Mouse (Mus musculus) stomach, postnatal 0 days (tissue): ENCODE results near the gene Reln. TPM values are rescaled to one million over a fixed set of nuclear protein-coding genes. Genes with fewer than 3 reads are reported as not detected.

ENCODE experiments used
- ATAC-seq: fragments of 200-750 bp; cut with Nextera tagmentation; 2 replicates; pipeline ENCODE4 v1.8.0; 2017; ENCODE audit not compliant: low FRiP score, low TSS enrichment
- DNase-seq: peaks from one replicate; pipeline ENCODE4 v3.0.0-alpha.2; 2016; ENCODE audit warnings: low spot score
- H3K27ac ChIP-seq: fragments of 300-500 bp; sonication (generic); replicated peaks from 2 replicates; pipeline ENCODE4 v1.5.1; 2014; ENCODE audit warnings: mild to moderate bottlenecking, control low read depth
- H3K27me3 ChIP-seq: fragments of 300-500 bp; sonication (generic); 2 replicates; pipeline ENCODE4 v1.6.1; 2014; ENCODE audit warnings: low read length; ENCODE audit not compliant: control insufficient read depth, insufficient read depth
- H3K36me3 ChIP-seq: fragments of 300-500 bp; sonication (generic); 2 replicates; pipeline ENCODE4 v1.6.1; 2014; ENCODE audit warnings: low read length, mixed read lengths; ENCODE audit not compliant: control insufficient read depth, insufficient read depth
- H3K4me1 ChIP-seq: fragments of 300-500 bp; sonication (generic); replicated peaks from 2 replicates; pipeline ENCODE4 v1.6.1; 2014; ENCODE audit warnings: antibody characterized with exemption; ENCODE audit not compliant: control insufficient read depth, insufficient read depth
- H3K4me2 ChIP-seq: fragments of 300-500 bp; sonication (generic); replicated peaks from 2 replicates; pipeline ENCODE4 v1.6.1; 2014; ENCODE audit warnings: low read depth, mild to moderate bottlenecking, control low read depth, moderate library complexity
- H3K4me3 ChIP-seq: fragments of 300-500 bp; sonication (generic); 2 replicates; pipeline ENCODE4 v1.5.1; 2014; ENCODE audit warnings: low read depth, low read length, control low read depth
- H3K9ac ChIP-seq: fragments of 300-500 bp; sonication (generic); 2 replicates; pipeline ENCODE4 v1.6.1; 2014; ENCODE audit warnings: mild to moderate bottlenecking, low read length, control low read depth, mixed read lengths
- H3K9me3 ChIP-seq: fragments of 300-500 bp; sonication (generic); 2 replicates; pipeline ENCODE4 v1.6.1; 2016; ENCODE audit warnings: low read length; ENCODE audit not compliant: control insufficient read depth
- CTCF ChIP-seq: IDR thresholded peaks from 2 replicates; pipeline ENCODE4 v1.5.1; 2016; ENCODE audit warnings: antibody characterized with exemption, low read depth, mild to moderate bottlenecking, moderate library complexity
- EP300 ChIP-seq: optimal IDR thresholded peaks from 2 replicates; pipeline ENCODE3; 2016; ENCODE audit warnings: antibody characterized with exemption
- WGBS: fragments of 180-500 bp; shearing (Covaris S2); extraction: QIAGEN DNeasy Blood & Tissue Kit; methylation state at CpG from one replicate; pipeline ENCODE4 v1.1.7; 2014; 5-methylcytosine and 5-hydroxymethylcytosine counted together
- polyA plus RNA-seq: library from polyadenylated mRNA; unstranded; fragments of >200 nt; fragmentation: Nextera tagmentation; extraction: Ambion mirVana; gene quantifications from 2 replicates; pipeline ENCODE4 v1.2.1, GENCODE M21; 2015

The Reln gene
- polyA plus RNA-seq, 1 experiment from 2014 or later = 1.6 TPM

DNA sequence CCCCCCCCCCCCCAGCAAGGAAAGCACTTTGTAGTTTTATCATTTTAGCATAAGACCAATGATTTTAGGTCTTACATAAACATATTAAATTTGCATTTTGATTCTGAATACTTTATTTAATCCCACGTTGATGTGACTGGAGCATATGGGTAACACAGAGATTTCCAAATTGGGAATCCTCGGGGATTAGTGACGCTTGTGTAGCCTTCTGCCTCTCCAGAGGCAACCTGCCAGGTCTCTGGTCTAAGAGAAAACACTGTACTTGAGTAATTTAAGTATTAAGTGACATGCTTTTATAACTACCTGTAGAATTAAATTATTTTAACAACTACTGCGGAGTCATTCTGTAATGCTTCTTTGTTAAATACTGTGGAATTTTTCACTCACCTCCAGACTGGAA lies 59.1 kb downstream of the Reln start:
- Histone ChIP-seq H3K27ac (no peak overlapping the region), H3K4me3 (no peak overlapping the region), H3K4me1 (no peaks in the 10 kb centered on the region), H3K9ac (no peak overlapping the region), H3K9me3 (no peaks in the 10 kb centered on the region), H3K36me3 (no peaks in the 10 kb centered on the region), H3K4me2 (no peak overlapping the region), H3K27me3 (no peaks in the 10 kb centered on the region)
- ATAC-seq (no peak), DNase-seq (no peak)
- TF ChIP-seq EP300 (no peak), CTCF (no peak)
- 66% methylated on average over 4 of the region's 4 CpGs for WGBS

DNA sequence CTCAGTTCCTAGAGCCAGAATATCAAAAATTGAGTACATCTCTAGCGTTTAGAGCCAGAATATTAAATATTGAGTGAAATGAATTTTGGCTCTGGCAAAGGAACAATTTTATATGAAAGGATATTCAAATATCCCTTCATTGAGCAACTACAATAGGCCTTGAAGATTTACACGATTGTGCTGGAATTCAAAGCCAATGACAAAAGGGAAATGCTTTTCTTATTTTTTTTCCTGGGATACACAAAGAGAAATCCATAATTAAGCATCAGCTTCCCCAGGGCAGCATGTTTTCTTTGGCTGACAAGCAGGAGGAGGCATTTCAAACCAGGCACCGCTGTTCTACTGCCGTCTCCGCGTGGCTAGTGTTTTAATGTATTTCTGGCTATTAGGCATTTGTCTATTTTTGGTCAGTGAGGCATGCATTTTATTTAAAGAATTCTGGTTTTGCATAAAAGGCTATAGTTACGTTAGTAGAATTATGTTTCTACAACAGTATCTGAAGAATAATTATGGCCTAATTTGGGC lies 62.3 kb downstream of the Reln start:
- 82% methylated on average over 7 of the region's 7 CpGs for WGBS
- Histone ChIP-seq H3K27me3 (no peaks in the 10 kb centered on the region), H3K36me3 (no peaks in the 10 kb centered on the region), H3K27ac (no peak overlapping the region), H3K4me2 (no peak overlapping the region), H3K9me3 (no peaks in the 10 kb centered on the region), H3K9ac (no peak overlapping the region), H3K4me1 (no peaks in the 10 kb centered on the region), H3K4me3 (no peak overlapping the region)
- ATAC-seq = no peak
- TF ChIP-seq CTCF (no peak), EP300 (no peak)
- DNase-seq = no peak

DNA sequence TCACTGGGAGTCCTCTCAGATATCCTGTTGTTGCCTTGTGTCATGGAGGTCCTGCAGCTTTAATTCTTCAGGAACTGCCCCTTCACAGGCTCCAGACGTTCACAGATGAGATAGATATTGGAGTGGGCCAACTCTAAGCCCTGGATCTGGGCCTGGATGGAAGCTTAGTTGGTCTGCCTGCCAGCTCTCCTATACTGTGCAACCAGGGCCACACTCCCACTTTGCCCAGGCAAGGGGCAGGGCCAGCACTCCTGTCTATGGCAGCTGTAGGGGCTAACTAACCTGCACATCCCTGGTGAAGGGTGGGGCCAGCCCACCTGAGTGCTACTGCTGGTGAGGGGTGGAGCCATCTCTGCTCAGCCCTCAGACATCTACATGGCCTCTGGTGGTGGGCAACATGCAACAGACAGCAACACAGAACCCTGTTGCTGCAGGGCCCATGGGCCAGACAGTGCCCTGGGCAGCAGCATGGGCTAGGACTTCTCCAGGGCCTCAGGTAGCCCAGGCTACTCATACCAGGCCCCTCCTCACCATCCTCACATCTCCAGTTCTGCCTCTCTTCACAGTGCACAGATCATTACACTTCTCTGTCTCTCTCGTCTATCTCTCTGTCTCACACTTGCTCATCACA lies 63.9 kb downstream of the Reln start:
- TF ChIP-seq EP300 = no peak
- TF ChIP-seq CTCF = no peak
- no peaks in the 10 kb centered on the region for H3K27me3 ChIP-seq
- H3K4me1 ChIP-seq = no peaks in the 10 kb centered on the region
- ATAC-seq (no peak), DNase-seq (no peak)
- no peak overlapping the region for H3K4me3 ChIP-seq
- no peak overlapping the region for H3K4me2 ChIP-seq
- H3K36me3 ChIP-seq = no peaks in the 10 kb centered on the region
- no peak overlapping the region for H3K27ac ChIP-seq
- H3K9ac ChIP-seq = no peak overlapping the region
- H3K9me3 ChIP-seq = no peaks in the 10 kb centered on the region
- 52% methylated on average over 2 of the region's 2 CpGs for WGBS

DNA sequence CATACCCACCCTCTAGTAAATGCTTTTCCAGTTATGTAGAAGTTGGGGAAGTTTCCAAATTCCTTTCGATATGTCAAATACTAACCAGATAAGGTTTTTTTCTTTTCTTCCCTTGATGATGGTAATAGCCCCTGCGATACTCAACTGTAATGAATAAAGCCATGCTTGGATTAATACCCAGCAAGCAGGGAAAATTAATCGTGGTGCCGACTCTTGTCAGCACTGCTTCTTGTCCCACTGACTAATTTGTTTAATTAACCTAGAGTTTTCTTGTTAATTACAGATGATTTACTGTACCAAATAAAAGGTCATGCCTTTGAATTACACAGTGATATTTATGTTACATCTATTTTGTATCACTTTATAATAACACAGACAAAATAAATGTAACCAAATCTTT lies 65.3 kb downstream of the Reln start:
- no peak for TF ChIP-seq EP300
- no peak for TF ChIP-seq CTCF
- WGBS = 83% methylated on average over 4 of the region's 4 CpGs
- H3K36me3 ChIP-seq = no peaks in the 10 kb centered on the region
- H3K9me3 ChIP-seq = no peaks in the 10 kb centered on the region
- H3K27me3 ChIP-seq = no peaks in the 10 kb centered on the region
- H3K27ac ChIP-seq = no peak overlapping the region
- ATAC-seq (no peak), DNase-seq (no peak)
- H3K4me1 ChIP-seq = no peaks in the 10 kb centered on the region
- no peak overlapping the region for H3K4me2 ChIP-seq
- no peak overlapping the region for H3K9ac ChIP-seq
- H3K4me3 ChIP-seq = no peak overlapping the region

DNA sequence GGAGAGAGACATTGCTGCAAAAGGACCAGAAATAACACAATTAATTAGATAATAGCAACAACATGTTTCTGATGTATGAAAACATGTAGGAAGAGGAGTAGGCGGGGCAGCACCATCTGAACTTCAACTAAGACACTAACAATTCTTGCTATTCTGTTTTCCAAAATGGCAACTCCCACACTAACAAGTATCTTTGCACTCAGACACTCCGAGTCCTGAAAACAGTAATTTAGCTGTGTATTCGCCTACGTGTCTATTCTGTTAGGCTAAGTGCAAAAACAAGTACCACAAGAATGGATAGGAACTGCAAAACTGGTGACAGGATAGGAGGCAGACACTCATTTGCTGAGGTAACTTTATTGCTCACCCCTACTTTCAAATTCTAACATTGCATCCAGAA lies 70.4 kb downstream of the Reln start:
- no peak overlapping the region for H3K27ac ChIP-seq
- H3K4me1 ChIP-seq = no peaks in the 10 kb centered on the region
- H3K4me3 ChIP-seq = no peak overlapping the region
- ATAC-seq (no peak), DNase-seq (no peak)
- TF ChIP-seq EP300 = no peak
- TF ChIP-seq CTCF = no peak
- 92% methylated on average over 4 of the region's 4 CpGs for WGBS
- no peak overlapping the region for H3K9ac ChIP-seq
- H3K9me3 ChIP-seq = no peaks in the 10 kb centered on the region
- H3K36me3 ChIP-seq = no peaks in the 10 kb centered on the region
- H3K4me2 ChIP-seq = no peak overlapping the region
- no peaks in the 10 kb centered on the region for H3K27me3 ChIP-seq

DNA sequence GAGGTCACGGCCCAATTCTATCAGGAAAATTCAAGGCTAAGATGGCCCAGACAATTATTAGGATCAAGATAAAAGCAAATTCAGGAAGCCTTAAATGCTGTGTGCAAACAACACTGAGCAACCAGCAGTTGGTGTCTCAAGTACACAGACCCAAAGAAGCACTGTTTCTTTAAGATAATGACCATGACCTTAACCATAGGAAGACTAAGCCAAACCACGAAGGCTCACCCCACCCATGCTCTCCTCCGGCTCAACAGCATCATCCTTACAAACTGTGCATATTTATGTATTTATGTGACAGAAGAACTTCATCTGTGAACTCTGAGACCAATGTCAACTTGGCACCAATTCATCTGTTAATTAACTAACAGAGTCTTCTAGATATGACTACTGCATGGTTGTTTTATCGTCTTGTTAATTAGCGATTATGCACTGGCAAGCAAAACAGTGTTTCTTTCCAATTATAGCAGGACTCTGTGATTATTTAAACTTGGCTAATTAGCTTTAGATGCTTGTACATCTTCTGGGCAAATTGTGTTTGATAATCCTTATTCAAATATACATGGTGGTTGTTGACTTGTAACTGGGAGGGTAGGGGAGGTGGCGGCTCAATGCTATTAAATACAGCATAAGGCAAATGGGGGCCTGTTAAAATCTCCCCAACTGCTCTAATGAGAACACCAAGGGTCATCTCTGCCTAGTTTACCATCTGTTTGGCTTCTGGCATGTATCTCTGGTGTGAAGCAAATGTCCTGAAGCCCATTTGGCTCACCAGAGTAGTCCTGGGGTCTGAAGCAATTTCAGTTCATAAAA lies 77.8 kb downstream of the Reln start:
- no peak overlapping the region for H3K4me2 ChIP-seq
- DNase-seq = no peak
- no peak overlapping the region for H3K9ac ChIP-seq
- H3K4me3 ChIP-seq = no peak overlapping the region
- no peak for TF ChIP-seq EP300
- no peak for TF ChIP-seq CTCF
- no peaks in the 10 kb centered on the region for H3K9me3 ChIP-seq
- no peaks in the 10 kb centered on the region for H3K27me3 ChIP-seq
- no peaks in the 10 kb centered on the region for H3K4me1 ChIP-seq
- H3K27ac ChIP-seq = no peak overlapping the region
- H3K36me3 ChIP-seq = no peaks in the 10 kb centered on the region
- ATAC-seq = no peak
- 74% methylated on average over 6 of the region's 6 CpGs for WGBS
